Mouse (Mus musculus): ENCODE data around the gene Pcsk2. TPM values are rescaled to one million over a fixed set of nuclear protein-coding genes. Genes with fewer than 3 reads are reported as not detected.
A peak's percentile ranks its signal among the peaks of the same experiment; 100 is the strongest.

Gene Pcsk2
- polyA plus RNA-seq (2015; fragmentation: Nextera tagmentation; extraction: Ambion mirVana), result 0.05 and 0.09 TPM in 2 replicates

- peaks cover 51% of the 10 kb centered on the region for H3K27me3 ChIP-seq (ENCODE audit: control insufficient read depth, insufficient read depth, low read length)
These were observed at the start of gene Pcsk2 for GRCm38 (mm10) chr2:143545758-143546246. Gene Pcsk2, plus strand, starts transcription at chr2:143546156.

GRCm38 (mm10) chr2:143500845-143501244 is 45.1 kb upstream of the Pcsk2 start:
- Histone ChIP-seq H3K27me3 (ENCODE audit: control insufficient read depth, insufficient read depth, low read length) (no peaks in the 10 kb centered on the region), H3K27ac (ENCODE audit: low read length) (no peak overlapping the region), H3K36me3 (ENCODE audit: control insufficient read depth, insufficient read depth) (no peaks in the 10 kb centered on the region), H3K4me3 (ENCODE audit: low read length) (no peak overlapping the region), H3K4me1 (ENCODE audit: control insufficient read depth, insufficient read depth, low read length) (no peaks in the 10 kb centered on the region), H3K4me2 (ENCODE audit: low read depth, low read length) (no peak overlapping the region), H3K9ac (ENCODE audit: low read length) (no peak overlapping the region), H3K9me3 (replicated peaks; ENCODE audit: control insufficient read depth, low read length) (no peaks in the 10 kb centered on the region)
- ATAC-seq (replicated peaks; ENCODE audit: extremely low read depth, insufficient read depth, low FRiP score), result no peak
- WGBS, result 78% methylated on average over 9 of the region's 9 CpGs

More at GRCm38 (mm10) chr2:143545758-143546246, at the start of gene Pcsk2:
- WGBS, result 0% methylated on average over 28 of the region's 51 CpGs
- Histone ChIP-seq H3K36me3 (ENCODE audit: control insufficient read depth, insufficient read depth) (no peaks in the 10 kb centered on the region), H3K27ac (ENCODE audit: low read length) (no peak within 1 kb of the TSS), H3K4me3 (ENCODE audit: low read length) (peak within 1 kb of the TSS; percentile 51), H3K4me2 (ENCODE audit: low read depth, low read length) (peak within 1 kb of the TSS; percentile 76), H3K4me1 (ENCODE audit: control insufficient read depth, insufficient read depth, low read length) (0 out of 2 replicates have a peak, but pooled peaks cover 6% of the 10 kb centered on the region), H3K9me3 (replicated peaks; ENCODE audit: control insufficient read depth, low read length) (no peaks in the 10 kb centered on the region), H3K9ac (ENCODE audit: low read length) (no peak within 1 kb of the TSS)
- ATAC-seq (replicated peaks; ENCODE audit: extremely low read depth, insufficient read depth, low FRiP score), result peak; percentile 49

DNA sequence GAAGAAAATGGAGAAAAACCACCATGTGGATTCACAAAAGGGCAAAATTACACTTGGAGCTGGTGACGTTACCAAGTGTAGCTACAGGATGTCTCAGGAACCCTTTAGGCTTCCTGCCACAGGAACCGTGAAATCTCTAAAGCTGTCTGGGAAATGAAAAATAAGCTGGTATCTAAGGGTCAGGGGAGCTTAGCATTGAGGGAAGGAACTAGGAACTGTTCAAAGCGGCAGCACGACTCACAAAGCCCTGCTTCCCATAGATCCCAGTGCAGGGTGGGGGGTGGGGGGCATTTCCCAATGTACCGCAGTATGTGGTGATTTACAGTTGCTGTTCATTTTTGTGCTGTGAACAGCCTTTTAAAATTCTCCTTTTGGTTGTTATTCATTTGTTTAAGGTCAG is 44.2 kb upstream of the Pcsk2 start:
- ATAC-seq (replicated peaks; ENCODE audit: extremely low read depth, insufficient read depth, low FRiP score), result no peak
- no peaks in the 10 kb centered on the region for H3K27me3 ChIP-seq (ENCODE audit: control insufficient read depth, insufficient read depth, low read length)
- no peak overlapping the region for H3K4me3 ChIP-seq (ENCODE audit: low read length)
- H3K9ac ChIP-seq (ENCODE audit: low read length), result no peak overlapping the region
- H3K4me1 ChIP-seq (ENCODE audit: control insufficient read depth, insufficient read depth, low read length), result no peaks in the 10 kb centered on the region
- H3K4me2 ChIP-seq (ENCODE audit: low read depth, low read length), result no peak overlapping the region
- no peak overlapping the region for H3K27ac ChIP-seq (ENCODE audit: low read length)
- H3K36me3 ChIP-seq (ENCODE audit: control insufficient read depth, insufficient read depth), result no peaks in the 10 kb centered on the region
- no peaks in the 10 kb centered on the region for H3K9me3 ChIP-seq (replicated peaks; ENCODE audit: control insufficient read depth, low read length)
- 55% methylated on average over 5 of the region's 5 CpGs for WGBS

GRCm38 (mm10) chr2:143502203-143502602 is 43.8 kb upstream of the Pcsk2 start:
- Histone ChIP-seq H3K4me2 (ENCODE audit: low read depth, low read length) (no peak overlapping the region), H3K36me3 (ENCODE audit: control insufficient read depth, insufficient read depth) (no peaks in the 10 kb centered on the region), H3K9me3 (replicated peaks; ENCODE audit: control insufficient read depth, low read length) (no peaks in the 10 kb centered on the region), H3K9ac (ENCODE audit: low read length) (no peak overlapping the region), H3K4me3 (ENCODE audit: low read length) (no peak overlapping the region), H3K27ac (ENCODE audit: low read length) (no peak overlapping the region), H3K27me3 (ENCODE audit: control insufficient read depth, insufficient read depth, low read length) (no peaks in the 10 kb centered on the region), H3K4me1 (ENCODE audit: control insufficient read depth, insufficient read depth, low read length) (no peaks in the 10 kb centered on the region)
- no peak for ATAC-seq (replicated peaks; ENCODE audit: extremely low read depth, insufficient read depth, low FRiP score)
- 83% methylated on average over 3 of the region's 3 CpGs for WGBS

- Histone ChIP-seq H3K36me3 (ENCODE audit: control insufficient read depth, insufficient read depth) (no peaks in the 10 kb centered on the region), H3K4me2 (ENCODE audit: low read depth, low read length) (no peak overlapping the region), H3K27ac (ENCODE audit: low read length) (no peak overlapping the region), H3K4me1 (ENCODE audit: control insufficient read depth, insufficient read depth, low read length) (no peaks in the 10 kb centered on the region), H3K4me3 (ENCODE audit: low read length) (no peak overlapping the region), H3K9me3 (replicated peaks; ENCODE audit: control insufficient read depth, low read length) (no peaks in the 10 kb centered on the region), H3K27me3 (ENCODE audit: control insufficient read depth, insufficient read depth, low read length) (no peaks in the 10 kb centered on the region), H3K9ac (ENCODE audit: low read length) (no peak overlapping the region)
- WGBS, result 6% methylated on average over 3 of the region's 3 CpGs
- no peak for ATAC-seq (replicated peaks; ENCODE audit: extremely low read depth, insufficient read depth, low FRiP score)
These were observed 9.5 kb upstream of the Pcsk2 start for GRCm38 (mm10) chr2:143536485-143536884.

GRCm38 (mm10) chr2:143545299-143545751 is 631 bp upstream of the Pcsk2 start:
- H3K9me3 ChIP-seq (replicated peaks; ENCODE audit: control insufficient read depth, low read length), result no peaks in the 10 kb centered on the region
- no peak overlapping the region for H3K9ac ChIP-seq (ENCODE audit: low read length)
- 0% methylated on average over 7 of the region's 7 CpGs for whole genome bisulfite sequencing
- peak overlapping the region; percentile 76 for H3K4me2 ChIP-seq (ENCODE audit: low read depth, low read length)
- no peak overlapping the region for H3K27ac ChIP-seq (ENCODE audit: low read length)
- peaks cover 51% of the 10 kb centered on the region for H3K27me3 ChIP-seq (ENCODE audit: control insufficient read depth, insufficient read depth, low read length)
- no peaks in the 10 kb centered on the region for H3K36me3 ChIP-seq (ENCODE audit: control insufficient read depth, insufficient read depth)
- peak overlapping the region; percentile 51 for H3K4me3 ChIP-seq (ENCODE audit: low read length)
- ATAC-seq (replicated peaks; ENCODE audit: extremely low read depth, insufficient read depth, low FRiP score), result no peak
- H3K4me1 ChIP-seq (ENCODE audit: control insufficient read depth, insufficient read depth, low read length), result 0 out of 2 replicates have a peak, but pooled peaks cover 6% of the 10 kb centered on the region

GRCm38 (mm10) chr2:143546412-143547211 is 656 bp downstream of the Pcsk2 start:
- H3K4me1 ChIP-seq (ENCODE audit: control insufficient read depth, insufficient read depth, low read length), result 0 out of 2 replicates have a peak, but pooled peaks cover 6% of the 10 kb centered on the region
- peaks cover 51% of the 10 kb centered on the region for H3K27me3 ChIP-seq (ENCODE audit: control insufficient read depth, insufficient read depth, low read length)
- no peak for ATAC-seq (replicated peaks; ENCODE audit: extremely low read depth, insufficient read depth, low FRiP score)
- peak overlapping the region; percentile 51 for H3K4me3 ChIP-seq (ENCODE audit: low read length)
- H3K4me2 ChIP-seq (ENCODE audit: low read depth, low read length), result peak overlapping the region; percentile 76
- H3K9me3 ChIP-seq (replicated peaks; ENCODE audit: control insufficient read depth, low read length), result no peaks in the 10 kb centered on the region
- H3K9ac ChIP-seq (ENCODE audit: low read length), result no peak overlapping the region
- WGBS, result 2% methylated on average over 33 of the region's 33 CpGs
- H3K36me3 ChIP-seq (ENCODE audit: control insufficient read depth, insufficient read depth), result no peaks in the 10 kb centered on the region
- no peak overlapping the region for H3K27ac ChIP-seq (ENCODE audit: low read length)

GRCm38 (mm10) chr2:143547251-143548090 is 1.5 kb downstream of the Pcsk2 start:
- Histone ChIP-seq H3K27me3 (ENCODE audit: control insufficient read depth, insufficient read depth, low read length) (peaks cover 51% of the 10 kb centered on the region), H3K4me2 (ENCODE audit: low read depth, low read length) (no peak overlapping the region)
- WGBS, result 2% methylated on average over 32 of the region's 32 CpGs

More at GRCm38 (mm10) chr2:143547251-143548090, 1.5 kb downstream of the Pcsk2 start:
- ATAC-seq (replicated peaks; ENCODE audit: extremely low read depth, insufficient read depth, low FRiP score), result no peak
- H3K9me3 ChIP-seq (replicated peaks; ENCODE audit: control insufficient read depth, low read length), result no peaks in the 10 kb centered on the region
- no peak overlapping the region for H3K4me3 ChIP-seq (ENCODE audit: low read length)
- H3K36me3 ChIP-seq (ENCODE audit: control insufficient read depth, insufficient read depth), result no peaks in the 10 kb centered on the region
- no peak overlapping the region for H3K9ac ChIP-seq (ENCODE audit: low read length)
- 0 out of 2 replicates have a peak, but pooled peaks cover 6% of the 10 kb centered on the region for H3K4me1 ChIP-seq (ENCODE audit: control insufficient read depth, insufficient read depth, low read length)
- H3K27ac ChIP-seq (ENCODE audit: low read length), result no peak overlapping the region

All from heart, embryonic 16.5 days (tissue).